Mouse (Mus musculus) kidney, postnatal 0 days (tissue): ENCODE measurements at regions not wholly inside any gene's neighbourhood (a gene's known extent, or its start where the extent isn't known, plus 50 kb on each side); places are given as distances from the start of the nearest gene placed in this dataset.

Experiments
- ATAC-seq: fragments of 200-750 bp; cut with Nextera tagmentation; replicated peaks from 2 replicates; pipeline ENCODE4 v1.8.0; 2017; ENCODE audit warnings: low read depth, moderate number of reproducible peaks, moderate TSS enrichment, moderate library complexity; ENCODE audit not compliant: low FRiP score
- DNase-seq: peaks from one replicate; pipeline ENCODE4 v3.0.0-alpha.2; 2016; ENCODE audit warnings: low spot score
- H3K27ac ChIP-seq: fragments of 300-500 bp; sonication (generic); 2 replicates; pipeline ENCODE4 v1.5.1; 2014; ENCODE audit warnings: mild to moderate bottlenecking
- H3K27me3 ChIP-seq: fragments of 300-500 bp; sonication (generic); 2 replicates; pipeline ENCODE4 v1.6.1; 2014; ENCODE audit warnings: low read length, mixed read lengths; ENCODE audit not compliant: insufficient read depth
- H3K36me3 ChIP-seq: fragments of 300-500 bp; sonication (generic); 2 replicates; pipeline ENCODE4 v1.6.1; 2014; ENCODE audit warnings: low read length, mixed read lengths; ENCODE audit not compliant: insufficient read depth
- H3K4me1 ChIP-seq: fragments of 300-500 bp; sonication (generic); replicated peaks from 2 replicates; pipeline ENCODE4 v1.6.1; 2014; ENCODE audit warnings: antibody characterized with exemption, low read length, mixed read lengths; ENCODE audit not compliant: insufficient read depth
- H3K4me2 ChIP-seq: fragments of 300-500 bp; sonication (generic); 2 replicates; pipeline ENCODE4 v1.6.1; 2014; ENCODE audit warnings: mild to moderate bottlenecking, low read length, moderate library complexity, mixed read lengths
- H3K4me3 ChIP-seq: fragments of 300-500 bp; sonication (generic); replicated peaks from 2 replicates; pipeline ENCODE4 v1.5.1; 2014; ENCODE audit warnings: low read depth, low read length
- H3K9ac ChIP-seq: fragments of 300-500 bp; sonication (generic); 2 replicates; pipeline ENCODE4 v1.6.1; 2014; ENCODE audit warnings: low read depth, low read length
- H3K9me3 ChIP-seq: fragments of 300-500 bp; sonication (generic); replicated peaks from 2 replicates; pipeline ENCODE4 v1.6.1; 2016; ENCODE audit warnings: low read length, inconsistent platforms, mixed read lengths
- CTCF ChIP-seq: IDR thresholded peaks from 2 replicates; pipeline ENCODE4 v1.5.1; 2016; ENCODE audit warnings: antibody characterized with exemption, low read depth, mild to moderate bottlenecking, moderate library complexity
- WGBS: fragments of 180-500 bp; shearing (Covaris S2); extraction: QIAGEN DNeasy Blood & Tissue Kit; methylation state at CpG from one replicate; pipeline ENCODE4 v1.1.7; 2014; 5-methylcytosine and 5-hydroxymethylcytosine counted together

DNA sequence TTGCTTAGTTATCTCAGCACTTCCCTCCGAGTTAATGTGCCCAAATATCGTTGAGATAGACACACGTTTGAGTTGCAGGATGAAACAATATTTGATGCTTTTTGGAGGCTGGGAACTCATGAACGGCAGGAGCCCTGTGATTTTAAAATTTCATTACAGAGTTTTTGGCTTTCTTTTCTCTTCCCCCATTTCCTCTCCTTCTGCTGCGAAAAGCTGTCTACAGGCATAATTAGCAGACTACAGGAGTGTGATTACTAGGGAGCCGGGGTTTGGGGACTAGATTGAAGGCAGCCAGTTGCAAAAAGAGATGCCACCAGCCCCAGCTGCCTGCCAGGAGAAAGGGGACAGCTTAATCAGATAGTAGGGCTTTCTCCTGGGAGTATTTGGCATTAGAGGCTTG, 274.2 kb upstream of the Mki67 start:
- H3K9me3 ChIP-seq = no peaks in the 10 kb centered on the region
- H3K4me1 ChIP-seq = no peaks in the 10 kb centered on the region
- DNase-seq = no peak
- no peaks in the 10 kb centered on the region for H3K27me3 ChIP-seq
- no peak overlapping the region for H3K27ac ChIP-seq
- TF ChIP-seq CTCF = no peak
- WGBS = 72% methylated on average over 6 of the region's 6 CpGs
- ATAC-seq = no peak
- H3K36me3 ChIP-seq = no peaks in the 10 kb centered on the region
- no peak overlapping the region for H3K4me3 ChIP-seq
- H3K9ac ChIP-seq = no peak overlapping the region
- no peak overlapping the region for H3K4me2 ChIP-seq

DNA sequence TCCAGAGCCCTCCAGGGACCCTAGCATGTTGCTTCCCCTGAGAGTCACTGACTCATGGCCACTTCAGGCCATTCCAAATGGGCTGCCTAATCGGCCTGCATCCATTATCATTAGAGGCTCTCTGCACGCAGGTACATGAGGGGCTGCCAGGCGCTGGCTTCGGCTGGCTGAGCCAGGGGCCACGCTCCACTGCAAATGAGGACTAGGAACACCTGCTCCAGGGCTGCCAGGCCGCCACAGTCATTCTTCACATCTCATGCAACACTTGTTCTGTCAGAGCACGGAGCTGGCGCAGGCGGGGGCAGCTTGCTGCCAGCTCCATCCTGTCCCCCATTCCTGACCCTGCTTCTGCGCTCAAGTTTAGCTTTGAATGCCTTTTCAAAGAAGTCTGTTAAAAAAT, 280.7 kb upstream of the Mki67 start:
- DNase-seq (peak; percentile 69), ATAC-seq (peak; percentile 76)
- no peak overlapping the region for H3K27ac ChIP-seq
- no peaks in the 10 kb centered on the region for H3K9me3 ChIP-seq
- H3K4me2 ChIP-seq = no peak overlapping the region
- H3K9ac ChIP-seq = no peak overlapping the region
- no peaks in the 10 kb centered on the region for H3K4me1 ChIP-seq
- no peaks in the 10 kb centered on the region for H3K36me3 ChIP-seq
- TF ChIP-seq CTCF = no peak
- no peak overlapping the region for H3K4me3 ChIP-seq
- no peaks in the 10 kb centered on the region for H3K27me3 ChIP-seq
- 52% methylated on average over 10 of the region's 10 CpGs for WGBS

DNA sequence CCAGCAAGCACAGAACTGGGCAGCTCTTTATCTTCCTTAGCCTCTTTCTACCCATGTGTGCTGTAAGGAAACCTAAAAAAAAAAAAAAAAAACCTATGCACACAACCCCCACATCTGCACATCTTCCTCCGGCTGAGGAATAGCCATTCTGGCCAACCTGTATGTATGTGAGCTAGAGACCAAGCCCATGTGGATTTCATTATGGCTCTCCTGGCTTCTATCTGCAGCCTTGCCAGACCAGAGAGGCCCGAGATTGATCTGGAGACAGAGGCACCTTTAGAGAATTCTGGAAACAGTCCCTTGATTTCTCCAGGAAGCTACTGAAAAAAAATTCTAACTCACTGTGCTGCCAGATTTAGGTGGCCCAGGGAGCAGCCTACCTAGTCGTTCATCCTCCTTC, 281.5 kb upstream of the Mki67 start:
- H3K4me3 ChIP-seq = no peak overlapping the region
- no peaks in the 10 kb centered on the region for H3K27me3 ChIP-seq
- ATAC-seq (no peak), DNase-seq (no peak)
- no peak overlapping the region for H3K27ac ChIP-seq
- H3K9me3 ChIP-seq = no peaks in the 10 kb centered on the region
- no peaks in the 10 kb centered on the region for H3K4me1 ChIP-seq
- H3K4me2 ChIP-seq = no peak overlapping the region
- 61% methylated on average over 3 of the region's 3 CpGs for WGBS
- H3K36me3 ChIP-seq = no peaks in the 10 kb centered on the region
- H3K9ac ChIP-seq = no peak overlapping the region
- TF ChIP-seq CTCF = no peak

DNA sequence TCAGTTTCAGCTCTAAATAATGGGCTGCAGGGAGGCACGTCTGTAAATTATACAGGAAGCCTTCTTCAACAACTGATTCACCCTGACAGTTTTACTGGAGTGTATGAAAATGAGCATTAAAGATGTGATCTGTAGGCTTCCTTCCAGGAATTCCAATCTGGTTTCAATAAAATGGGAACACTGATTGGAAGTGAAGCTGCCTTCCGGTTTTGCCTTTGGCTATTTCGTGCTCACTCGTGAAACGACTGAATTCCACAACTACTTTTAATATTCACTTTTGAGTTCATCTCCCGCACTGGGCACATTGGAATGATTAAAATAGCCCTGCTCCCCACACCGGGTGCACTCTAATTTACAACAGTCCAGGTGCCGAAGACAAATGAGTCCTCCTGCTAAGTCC, 286.2 kb upstream of the Mki67 start:
- Histone ChIP-seq H3K4me1 (no peaks in the 10 kb centered on the region), H3K4me3 (no peak overlapping the region), H3K36me3 (no peaks in the 10 kb centered on the region), H3K4me2 (no peak overlapping the region), H3K9ac (no peak overlapping the region), H3K27me3 (no peaks in the 10 kb centered on the region), H3K27ac (no peak overlapping the region), H3K9me3 (no peaks in the 10 kb centered on the region)
- ATAC-seq (no peak), DNase-seq (no peak)
- no peak for TF ChIP-seq CTCF
- 47% methylated on average over 8 of the region's 8 CpGs for WGBS

DNA sequence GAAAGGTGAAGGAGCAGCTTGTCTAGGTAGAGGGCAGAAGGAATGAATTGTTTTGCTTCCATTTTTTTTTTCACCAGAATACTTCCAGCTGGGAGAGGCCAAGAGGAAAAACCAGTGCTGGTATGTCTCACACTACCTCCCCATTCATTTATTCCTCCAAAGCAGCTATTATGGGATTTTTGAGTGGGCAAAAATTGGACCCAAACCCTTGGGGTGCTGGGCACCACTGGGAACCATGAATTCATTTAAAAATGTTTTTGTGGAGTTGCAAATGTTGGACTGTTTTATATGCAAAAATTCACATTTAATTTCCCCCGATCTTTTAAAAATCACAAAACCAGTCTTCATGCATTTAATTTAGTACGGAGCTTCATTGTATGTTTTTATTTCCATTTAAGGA, 287.1 kb upstream of the Mki67 start:
- no peak for ATAC-seq
- H3K9ac ChIP-seq = no peak overlapping the region
- DNase-seq = no peak
- H3K4me3 ChIP-seq = no peak overlapping the region
- 0 out of 2 replicates have a peak, but pooled peaks cover 4% of the 10 kb centered on the region for H3K4me1 ChIP-seq
- no peak overlapping the region for H3K27ac ChIP-seq
- no peak overlapping the region for H3K4me2 ChIP-seq
- H3K9me3 ChIP-seq = no peaks in the 10 kb centered on the region
- no peaks in the 10 kb centered on the region for H3K27me3 ChIP-seq
- TF ChIP-seq CTCF = no peak
- 95% methylated on average over 2 of the region's 2 CpGs for WGBS
- H3K36me3 ChIP-seq = no peaks in the 10 kb centered on the region

DNA sequence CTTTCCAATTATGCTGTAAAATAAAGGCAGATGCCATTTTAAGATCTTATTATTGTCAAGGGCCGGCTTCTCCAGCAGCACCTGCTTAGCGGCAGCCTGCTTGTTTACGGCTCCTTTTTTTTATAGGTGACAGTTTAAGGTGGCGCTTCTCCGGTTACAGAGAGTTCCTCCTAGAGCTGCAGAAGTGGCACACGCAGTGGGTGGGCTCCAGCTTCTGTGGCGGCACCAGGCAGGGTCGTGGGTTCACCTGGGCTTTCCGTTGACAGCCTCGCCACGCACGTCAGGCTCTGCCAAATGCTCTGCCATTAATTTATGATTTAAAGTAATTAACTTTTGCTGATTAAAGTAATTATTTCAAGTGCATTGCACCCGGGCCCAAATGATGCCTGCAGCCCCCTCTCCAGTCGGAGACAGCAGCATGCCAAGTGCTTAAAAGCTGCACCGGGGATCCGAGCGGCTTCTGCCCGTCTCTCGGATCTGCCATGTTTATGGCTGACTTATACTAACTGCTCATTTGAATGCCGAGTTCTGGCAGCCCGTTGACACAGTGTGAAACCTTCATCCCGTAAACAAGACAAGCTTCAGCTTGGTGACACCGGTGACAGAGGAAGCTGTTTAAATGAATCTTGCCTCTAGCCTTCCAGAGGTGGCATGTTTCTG, 291.8 kb upstream of the Mki67 start:
- peak overlapping the region; percentile 45 for H3K4me2 ChIP-seq
- 0 out of 2 replicates have a peak, but pooled peaks cover 3% of the 10 kb centered on the region for H3K27me3 ChIP-seq
- WGBS = 7% methylated on average over 23 of the region's 23 CpGs
- DNase-seq (peak; percentile 61), ATAC-seq (peak; percentile 17; the same call in 1 of the 2 replicates)
- 0 out of 2 replicates have a peak, but pooled peaks cover 7% of the 10 kb centered on the region for H3K4me1 ChIP-seq
- TF ChIP-seq CTCF = no peak
- H3K36me3 ChIP-seq = no peaks in the 10 kb centered on the region
- no peak overlapping the region for H3K9ac ChIP-seq
- H3K4me3 ChIP-seq = peak overlapping the region; percentile 18; the same call in 1 of the 2 replicates
- H3K9me3 ChIP-seq = no peaks in the 10 kb centered on the region
- no peak overlapping the region for H3K27ac ChIP-seq

DNA sequence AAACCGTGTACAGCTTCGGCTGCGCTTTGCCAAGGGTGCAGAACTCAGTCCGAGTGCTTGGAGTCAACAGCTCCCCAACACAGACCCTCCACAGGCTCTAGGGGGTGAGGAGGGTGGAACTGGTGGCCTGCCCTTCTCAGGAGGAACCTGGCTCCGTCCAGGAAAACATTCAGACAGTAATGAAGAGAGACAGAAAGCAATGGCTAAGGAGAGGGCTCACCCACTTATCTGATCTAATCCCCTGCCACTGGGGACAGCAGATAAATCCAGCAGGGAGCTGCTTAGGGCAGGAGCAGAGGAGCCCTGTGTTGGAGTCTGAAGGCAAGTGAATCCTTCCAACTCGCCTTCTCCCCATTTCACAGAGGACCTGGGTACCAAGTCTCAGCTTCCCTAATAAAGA, 292.3 kb upstream of the Mki67 start:
- H3K9ac ChIP-seq = no peak overlapping the region
- H3K9me3 ChIP-seq = no peaks in the 10 kb centered on the region
- 0 out of 2 replicates have a peak, but pooled peaks cover 3% of the 10 kb centered on the region for H3K27me3 ChIP-seq
- H3K4me3 ChIP-seq = peak overlapping the region; percentile 18; the same call in 1 of the 2 replicates
- no peak for DNase-seq
- 0 out of 2 replicates have a peak, but pooled peaks cover 7% of the 10 kb centered on the region for H3K4me1 ChIP-seq
- no peak for ATAC-seq
- H3K36me3 ChIP-seq = no peaks in the 10 kb centered on the region
- 24% methylated on average over 6 of the region's 6 CpGs for WGBS
- H3K4me2 ChIP-seq = peak overlapping the region; percentile 45
- no peak for TF ChIP-seq CTCF
- H3K27ac ChIP-seq = no peak overlapping the region
